Mouse (Mus musculus) myocyte (in vitro differentiated cells): ENCODE measurements around the gene Ppp1r10.

ENCODE experiments used
- POLR2A ChIP-seq: IDR thresholded peaks from one replicate; pipeline ENCODE4 v1.6.1; 2011; ENCODE audit warnings: low read depth, mild to moderate bottlenecking, control low read depth, moderate library complexity; ENCODE audit not compliant: insufficient read length
- USF1 ChIP-seq: IDR thresholded peaks from one replicate; pipeline ENCODE4 v1.6.1; 2011; ENCODE audit warnings: low read depth, mild to moderate bottlenecking, control low read depth, moderate library complexity

GRCm38 (mm10) chr17:35909919-35910369, 6.3 kb upstream of the Ppp1r10 start, which contains the start of gene Atat1:
- TF ChIP-seq POLR2A, result peak; percentile 97
- no peak for TF ChIP-seq USF1
